Mouse (Mus musculus) midbrain, postnatal 0 days (tissue): ENCODE data around the gene Artn. TPM values are rescaled to one million over a fixed set of nuclear protein-coding genes. Genes with fewer than 3 reads are reported as not detected.
A peak's percentile ranks its signal among the peaks of the same experiment; 100 is the strongest.

Experiments
- ATAC-seq: fragments of 200-750 bp; cut with Nextera tagmentation; 2 replicates; pipeline ENCODE4 v1.8.0; 2017; ENCODE audit warnings: moderate number of reproducible peaks, mild to moderate bottlenecking, moderate TSS enrichment, moderate library complexity; ENCODE audit not compliant: low FRiP score
- DNase-seq: peaks from one replicate; pipeline ENCODE4 v3.0.0-alpha.2; 2015; ENCODE audit warnings: low spot score
- H3K27ac ChIP-seq: fragments of 300-500 bp; sonication (generic); 2 replicates; pipeline ENCODE4 v1.5.1; 2014; ENCODE audit warnings: low read depth, mild to moderate bottlenecking, low read length, mixed read lengths
- H3K27me3 ChIP-seq: fragments of 300-500 bp; sonication (generic); 2 replicates; pipeline ENCODE4 v1.6.1; 2014; ENCODE audit warnings: low read length, control low read depth, mixed read lengths; ENCODE audit not compliant: insufficient read depth
- H3K36me3 ChIP-seq: fragments of 300-500 bp; sonication (generic); 2 replicates; pipeline ENCODE4 v1.6.1; 2014; ENCODE audit warnings: low read length, control low read depth, mixed read lengths; ENCODE audit not compliant: insufficient read depth
- H3K4me1 ChIP-seq: fragments of 300-500 bp; sonication (generic); 2 replicates; pipeline ENCODE4 v1.6.1; 2014; ENCODE audit warnings: mild to moderate bottlenecking, control low read depth, antibody characterized with exemption, low read length, mixed read lengths; ENCODE audit not compliant: insufficient read depth
- H3K4me2 ChIP-seq: fragments of 300-500 bp; sonication (generic); 2 replicates; pipeline ENCODE4 v1.6.1; 2014; ENCODE audit warnings: low read depth, mild to moderate bottlenecking, low read length, mixed read lengths; ENCODE audit not compliant: poor library complexity, severe bottlenecking
- H3K4me3 ChIP-seq: fragments of 300-500 bp; sonication (generic); 2 replicates; pipeline ENCODE4 v1.5.1; 2014; ENCODE audit warnings: low read depth, mild to moderate bottlenecking, low read length, moderate library complexity
- H3K9ac ChIP-seq: fragments of 300-500 bp; sonication (generic); replicated peaks from 2 replicates; pipeline ENCODE4 v1.6.1; 2014; ENCODE audit warnings: mild to moderate bottlenecking, low read length, moderate library complexity, mixed read lengths; ENCODE audit not compliant: poor library complexity, severe bottlenecking
- H3K9me3 ChIP-seq: fragments of 300-500 bp; sonication (generic); 2 replicates; pipeline ENCODE4 v1.6.1; 2016; ENCODE audit warnings: low read length, control low read depth
- CTCF ChIP-seq: IDR thresholded peaks from 2 replicates; pipeline ENCODE4 v1.5.1; 2016; ENCODE audit warnings: antibody characterized with exemption, mild to moderate bottlenecking
- WGBS: fragments of 180-500 bp; shearing (Covaris S2); extraction: QIAGEN DNeasy Blood & Tissue Kit; methylation state at CpG from one replicate; pipeline ENCODE4 v1.1.7; 2014; 5-methylcytosine and 5-hydroxymethylcytosine counted together
- polyA plus RNA-seq: library from polyadenylated mRNA; unstranded; fragments of >200 nt; fragmentation: Nextera tagmentation; extraction: Ambion mirVana; gene quantifications from 2 replicates; pipeline ENCODE4 v1.2.1, GENCODE M21; 2015
- total RNA-seq: library from RNA; depleted of rRNA; stranded (reverse); fragments of >200 nt; gene quantifications from 2 replicates; pipeline ENCODE4 v1.2.3, GENCODE M21; 2014

Gene Artn
- total and polyA plus RNA-seq, 2 experiments from 2014 or later: 0.48 to 2.0 TPM

DNA sequence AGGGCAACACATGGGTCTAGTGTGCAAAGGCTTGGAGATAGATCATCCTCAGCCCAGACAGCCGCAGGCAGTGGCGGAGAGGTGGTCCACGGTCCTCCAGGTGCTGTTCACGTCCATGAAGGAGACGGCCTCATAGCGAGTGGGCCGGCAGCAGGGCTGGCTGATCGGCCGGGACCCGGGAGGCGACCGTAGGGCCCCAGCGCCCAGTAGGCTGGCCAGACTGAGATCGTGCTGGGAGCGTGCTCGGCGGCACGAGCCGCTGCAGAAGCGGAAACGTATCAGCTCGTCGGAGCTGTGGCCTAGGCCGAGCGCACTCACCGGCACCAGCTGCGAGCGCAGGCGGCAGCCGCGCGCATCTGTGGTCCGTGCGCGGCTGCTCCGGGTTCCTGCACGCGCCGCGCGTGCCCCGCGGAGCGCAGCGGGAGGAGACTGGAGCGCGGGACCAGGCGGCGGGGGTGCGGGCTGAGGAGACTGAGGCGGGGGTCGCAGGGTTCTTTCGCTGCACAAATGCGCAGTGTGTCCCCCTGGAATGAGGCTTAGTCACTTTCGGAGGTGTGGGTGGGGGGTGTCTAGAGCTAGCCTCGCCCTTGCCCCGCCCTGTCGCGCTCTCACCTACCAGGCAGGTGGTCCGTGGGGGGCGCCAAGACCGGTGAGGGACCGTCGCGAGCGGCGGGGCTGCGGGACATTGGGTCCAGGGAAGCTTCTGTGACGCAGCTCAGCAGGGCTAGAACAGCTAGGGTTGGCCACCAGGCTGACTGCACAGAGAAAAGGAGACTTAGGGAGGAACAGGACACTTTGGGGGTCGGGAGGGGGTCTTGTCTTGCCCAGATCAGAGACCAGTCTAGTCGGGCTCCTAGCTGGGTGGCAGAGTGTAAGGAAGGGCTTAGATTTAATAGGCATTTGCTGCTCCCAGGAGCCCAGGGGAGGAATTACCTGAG, 2.7 kb downstream of the Artn start:
- Histone ChIP-seq H3K36me3 (0 out of 2 replicates have a peak, but pooled peaks cover 2% of the 10 kb centered on the region), H3K9ac (peak overlapping the region; percentile 61), H3K9me3 (no peaks in the 10 kb centered on the region), H3K4me2 (peak overlapping the region; percentile 96), H3K4me3 (peak overlapping the region; percentile 51), H3K27me3 (peaks cover 17% of the 10 kb centered on the region), H3K27ac (no peak overlapping the region), H3K4me1 (peaks cover 5% of the 10 kb centered on the region; the same call in 1 of the 2 replicates)
- no peak for TF ChIP-seq CTCF
- ATAC-seq: peak; percentile 75
- peak; percentile 73 for DNase-seq
- 1% methylated on average over 70 of the region's 71 CpGs for WGBS

DNA sequence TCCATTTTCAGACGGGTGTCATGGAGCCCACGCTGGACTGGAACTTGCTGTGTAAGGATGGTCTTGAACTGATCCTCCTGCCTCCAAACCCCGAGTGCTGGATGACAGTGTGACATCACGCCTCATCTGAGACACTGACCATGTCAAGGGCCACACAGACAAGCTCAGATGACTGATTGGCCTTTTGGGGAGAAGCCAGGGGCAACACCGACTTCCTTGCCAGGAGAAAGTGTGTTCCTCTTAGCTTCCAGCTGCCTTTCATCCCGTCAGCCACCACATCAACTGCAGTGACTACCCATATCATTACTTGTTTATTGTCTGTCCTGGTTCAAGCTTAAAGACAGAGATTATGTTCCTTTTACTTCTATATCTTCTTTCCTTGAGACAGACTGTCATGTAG, 4.6 kb downstream of the Artn start:
- no peaks in the 10 kb centered on the region for H3K9me3 ChIP-seq
- TF ChIP-seq CTCF: no peak

DNA sequence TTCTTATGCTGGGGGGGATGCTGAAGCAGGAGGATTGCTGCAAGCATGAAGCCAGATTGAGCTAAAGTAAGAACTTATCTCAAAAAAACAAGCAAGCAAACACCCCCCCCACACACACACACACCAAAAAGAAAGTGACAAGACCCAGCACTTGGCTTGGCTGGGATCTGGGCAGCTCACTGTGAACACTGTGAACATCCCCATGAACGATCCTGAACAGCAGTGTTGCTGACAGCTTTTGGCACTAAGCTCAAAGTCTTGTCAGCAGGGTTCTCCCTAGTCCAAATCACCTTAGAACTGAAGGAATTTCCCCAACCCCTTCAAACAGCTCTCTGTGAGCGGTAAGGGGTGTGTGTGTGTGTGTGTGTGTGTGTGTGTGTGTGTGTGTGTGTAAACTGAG, 6.1 kb downstream of the Artn start:
- no peak overlapping the region for H3K27ac ChIP-seq
- H3K9ac ChIP-seq: no peak overlapping the region
- no peak overlapping the region for H3K4me2 ChIP-seq
- no peaks in the 10 kb centered on the region; the same call in 1 of the 2 replicates for H3K4me1 ChIP-seq
- TF ChIP-seq CTCF: no peak
- 49% methylated on average over 2 of the region's 2 CpGs for WGBS
- no peak for ATAC-seq
- no peak overlapping the region for H3K4me3 ChIP-seq
- no peaks in the 10 kb centered on the region for H3K36me3 ChIP-seq
- no peaks in the 10 kb centered on the region for H3K9me3 ChIP-seq
- H3K27me3 ChIP-seq: no peaks in the 10 kb centered on the region
- no peak for DNase-seq

More for the DNA sequence above, 4.6 kb downstream of the Artn start:
- ATAC-seq: no peak
- WGBS: 68% methylated on average over 4 of the region's 6 CpGs
- DNase-seq: no peak
- Histone ChIP-seq H3K27ac (no peak overlapping the region), H3K27me3 (peaks cover 10% of the 10 kb centered on the region), H3K36me3 (no peaks in the 10 kb centered on the region), H3K9ac (no peak overlapping the region), H3K4me3 (no peak overlapping the region), H3K4me2 (no peak overlapping the region), H3K4me1 (peaks cover 5% of the 10 kb centered on the region; the same call in 1 of the 2 replicates)

DNA sequence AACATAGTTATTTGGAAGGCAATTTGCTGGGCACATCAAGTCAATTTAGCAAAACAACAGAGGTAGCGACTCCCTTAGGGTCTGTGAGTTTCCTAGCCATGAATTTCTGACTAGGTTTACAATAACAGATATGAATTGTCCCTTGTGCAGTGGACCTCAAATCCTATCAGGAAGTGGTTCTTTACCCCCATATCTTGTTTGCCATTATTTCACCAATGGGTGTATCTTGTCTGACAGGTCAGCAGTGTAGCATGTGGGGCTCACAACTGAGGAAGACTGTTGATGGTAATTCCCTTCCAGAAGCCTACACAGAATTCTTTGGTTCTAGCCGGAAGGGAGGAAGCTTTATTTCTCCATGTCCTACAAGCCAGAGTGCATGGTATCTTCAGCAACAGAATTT, 8.2 kb downstream of the Artn start:
- Histone ChIP-seq H3K4me1 (no peaks in the 10 kb centered on the region; the same call in 1 of the 2 replicates), H3K36me3 (no peaks in the 10 kb centered on the region), H3K9me3 (no peaks in the 10 kb centered on the region), H3K4me3 (no peak overlapping the region), H3K4me2 (no peak overlapping the region), H3K27me3 (no peaks in the 10 kb centered on the region), H3K9ac (no peak overlapping the region), H3K27ac (no peak overlapping the region)
- TF ChIP-seq CTCF: no peak
- DNase-seq (no peak), ATAC-seq (no peak)
- WGBS: 87% methylated on average over 2 of the region's 2 CpGs

DNA sequence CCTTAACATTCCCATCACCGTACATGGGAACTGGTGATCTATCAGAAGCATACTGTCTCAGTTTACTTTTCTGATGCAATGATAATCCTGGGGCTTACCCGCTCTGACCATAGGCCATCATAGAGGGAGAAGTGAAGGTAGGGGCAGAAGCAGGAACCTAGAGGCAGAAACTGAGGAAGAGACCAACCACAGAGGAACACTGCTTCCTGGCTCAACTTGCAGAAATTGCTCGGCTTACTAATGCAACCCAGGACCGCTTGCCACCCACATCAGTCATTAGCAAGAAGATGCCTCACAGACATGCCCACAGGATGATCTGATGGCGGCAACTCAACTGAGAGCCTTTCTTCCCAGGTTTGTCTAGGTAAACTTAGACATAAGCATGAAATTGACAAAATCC, 10.8 kb downstream of the Artn start:
- no peak overlapping the region for H3K4me3 ChIP-seq
- H3K27ac ChIP-seq: no peak overlapping the region
- H3K4me2 ChIP-seq: no peak overlapping the region
- ATAC-seq (no peak), DNase-seq (no peak)
- TF ChIP-seq CTCF: no peak
- WGBS: 87% methylated on average over 5 of the region's 5 CpGs
- no peaks in the 10 kb centered on the region for H3K36me3 ChIP-seq
- no peak overlapping the region for H3K9ac ChIP-seq
- no peaks in the 10 kb centered on the region; the same call in 1 of the 2 replicates for H3K4me1 ChIP-seq
- no peaks in the 10 kb centered on the region for H3K9me3 ChIP-seq
- H3K27me3 ChIP-seq: no peaks in the 10 kb centered on the region

DNA sequence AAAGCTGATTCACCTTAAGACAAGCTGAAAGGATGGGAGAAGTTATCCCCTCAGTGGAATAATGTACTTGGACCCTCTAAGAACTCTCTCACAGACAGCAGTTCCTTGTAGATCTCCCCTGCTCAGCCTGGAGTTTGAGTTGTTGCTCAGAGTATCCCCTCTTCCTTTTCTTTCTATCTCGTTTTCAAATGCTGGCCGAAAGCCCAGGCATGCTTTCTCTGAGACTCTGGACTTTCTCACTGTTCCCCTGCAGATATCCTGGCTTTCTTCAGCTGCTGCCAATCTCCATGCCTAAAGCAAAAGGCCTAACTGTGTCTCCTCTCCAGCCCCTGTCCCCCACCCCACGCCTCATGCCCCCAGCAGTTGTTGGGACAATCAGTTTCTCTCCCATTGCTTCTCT, 11.3 kb downstream of the Artn start:
- no peak for TF ChIP-seq CTCF
- Histone ChIP-seq H3K4me1 (peaks cover 4% of the 10 kb centered on the region; the same call in 1 of the 2 replicates), H3K4me2 (no peak overlapping the region), H3K36me3 (no peaks in the 10 kb centered on the region), H3K4me3 (no peak overlapping the region), H3K27me3 (no peaks in the 10 kb centered on the region), H3K9ac (no peak overlapping the region), H3K9me3 (no peaks in the 10 kb centered on the region), H3K27ac (no peak overlapping the region)
- DNase-seq (no peak), ATAC-seq (no peak)
- 70% methylated on average over 3 of the region's 3 CpGs for WGBS
